Mouse (Mus musculus) MEL (cell line): Measurements from ENCODE around the gene Rnf220. TPM values are rescaled to one million over a fixed set of nuclear protein-coding genes. Genes with fewer than 3 reads are reported as not detected.

Source experiments
- DNase-seq: peaks from one replicate; pipeline ENCODE4 v3.0.0; 2011; ENCODE audit warnings: low read depth, low spot score
- H3K27ac ChIP-seq: 2 replicates; pipeline ENCODE4 v1.5.1; 2012; ENCODE audit warnings: low read depth, mild to moderate bottlenecking, control low read depth, low read length, moderate library complexity; ENCODE audit not compliant: control insufficient read depth
- H3K27me3 ChIP-seq, 2 experiments: fragments of 150-350 bp in 1 of 2; sonication (generic) in 1 of 2; 2 replicates each; pipeline ENCODE4 v1.6.1; 2012; ENCODE audit warnings: low read length in 2 of 2, mild to moderate bottlenecking in 2 of 2, improper control_type of control experiment in 1 of 2, moderate library complexity in 1 of 2; ENCODE audit not compliant: insufficient read depth in 2 of 2, control insufficient read depth in 1 of 2
- H3K36me3 ChIP-seq, 2 experiments: 2 replicates each; pipeline ENCODE4 v1.6.1; 2012 to 2014; ENCODE audit warnings: low read length in 2 of 2, improper control_type of control experiment in 1 of 2, inconsistent platforms in 1 of 2, mild to moderate bottlenecking in 1 of 2; ENCODE audit not compliant: insufficient read depth in 2 of 2, control insufficient read depth in 1 of 2
- H3K4me1 ChIP-seq, 2 experiments: fragments of 150-350 bp in 1 of 2; sonication (generic) in 1 of 2; 2 replicates each; pipeline ENCODE4 v1.6.1; 2012; ENCODE audit warnings: low read length in 2 of 2, improper control_type of control experiment in 1 of 2, mild to moderate bottlenecking in 1 of 2; ENCODE audit not compliant: insufficient read depth in 2 of 2, control insufficient read depth in 1 of 2
- H3K4me3 ChIP-seq, 2 experiments: fragments of 150-350 bp in 1 of 2; sonication (generic) in 1 of 2; 2 replicates each; pipeline ENCODE4 v1.5.1; 2012; ENCODE audit warnings: low read depth in 2 of 2, low read length in 2 of 2, mild to moderate bottlenecking in 2 of 2, moderate library complexity in 2 of 2, control low read depth in 1 of 2, improper control_type of control experiment in 1 of 2; ENCODE audit not compliant: control insufficient read depth in 1 of 2, insufficient read depth in 1 of 2
- H3K79me2 ChIP-seq: 2 replicates; pipeline ENCODE4 v1.6.1; 2012; ENCODE audit warnings: mild to moderate bottlenecking, low read length, moderate library complexity; ENCODE audit not compliant: control insufficient read depth, poor library complexity, insufficient read depth
- H3K9ac ChIP-seq: 2 replicates; pipeline ENCODE4 v1.6.1; 2012; ENCODE audit warnings: low read depth, mild to moderate bottlenecking, control low read depth, low read length, moderate library complexity; ENCODE audit not compliant: control insufficient read depth, poor library complexity, severe bottlenecking
- H3K9me3 ChIP-seq: fragments of 150-350 bp; sonication (generic); replicated peaks from 2 replicates; pipeline ENCODE4 v1.6.1; 2012; ENCODE audit warnings: mild to moderate bottlenecking, low read length, improper control_type of control experiment, moderate library complexity; ENCODE audit not compliant: insufficient read depth
- BHLHE40 ChIP-seq: IDR thresholded peaks from 2 replicates; pipeline ENCODE4 v1.6.1; 2012; ENCODE audit warnings: low read depth, mild to moderate bottlenecking, inconsistent platforms, low read length, improper control_type of control experiment, borderline replicate concordance
- CHD2 ChIP-seq: IDR thresholded peaks from 2 replicates; pipeline ENCODE4 v1.6.1; 2011; ENCODE audit warnings: low read length, improper control_type of control experiment
- CTCF ChIP-seq, 3 experiments: IDR thresholded peaks in 2 of 3; conservative IDR thresholded peaks in 1 of 3; 2 replicates each; pipeline ENCODE4 v1.5.1; 2011 to 2012; ENCODE audit warnings: low read length in 3 of 3, low read depth in 2 of 3, mild to moderate bottlenecking in 2 of 3, improper control_type of control experiment in 1 of 3, inconsistent platforms in 1 of 3, mixed read lengths in 1 of 3, moderate library complexity in 1 of 3; ENCODE audit not compliant: control insufficient read depth in 1 of 3, insufficient read depth in 1 of 3, poor library complexity in 1 of 3, severe bottlenecking in 1 of 3
- ELF1 ChIP-seq: IDR thresholded peaks from 2 replicates; pipeline ENCODE4 v1.6.1; 2014; ENCODE audit warnings: low read depth, mild to moderate bottlenecking, inconsistent platforms, low read length, improper control_type of control experiment, moderate library complexity
- EP300 ChIP-seq, 2 experiments: IDR thresholded peaks; 2 replicates each; pipeline ENCODE4 v1.6.1; 2011; ENCODE audit warnings: improper control_type of control experiment in 2 of 2, low read length in 2 of 2, low read depth in 1 of 2, mild to moderate bottlenecking in 1 of 2
- GABPA ChIP-seq: IDR thresholded peaks from 2 replicates; pipeline ENCODE4 v1.6.1; 2012; ENCODE audit warnings: low read depth, mild to moderate bottlenecking, inconsistent platforms, low read length, improper control_type of control experiment, moderate library complexity
- JUND ChIP-seq: IDR thresholded peaks from 2 replicates; pipeline ENCODE4 v1.6.1; 2011; ENCODE audit warnings: low read depth, mild to moderate bottlenecking, improper control_type of control experiment, low read length
- KAT2A ChIP-seq: conservative IDR thresholded peaks from 2 replicates; pipeline ENCODE4 v1.6.1; 2012; ENCODE audit warnings: low read depth, low read length, improper control_type of control experiment, inconsistent platforms
- MAFK ChIP-seq: IDR thresholded peaks from 2 replicates; pipeline ENCODE4 v1.6.1; 2011; ENCODE audit warnings: low read depth, mild to moderate bottlenecking, low read length, improper control_type of control experiment, borderline replicate concordance
- MAX ChIP-seq: IDR thresholded peaks from 2 replicates; pipeline ENCODE4 v1.6.1; 2011; ENCODE audit warnings: low read length, improper control_type of control experiment
- MAZ ChIP-seq: IDR thresholded peaks from 2 replicates; pipeline ENCODE4 v1.6.1; 2012; ENCODE audit warnings: low read depth, mild to moderate bottlenecking, inconsistent platforms, low read length, improper control_type of control experiment
- MEF2A ChIP-seq: IDR thresholded peaks from 2 replicates; pipeline ENCODE4 v1.6.1; 2014; ENCODE audit warnings: low read depth, mild to moderate bottlenecking, inconsistent platforms, low read length, improper control_type of control experiment; ENCODE audit not compliant: poor library complexity, insufficient replicate concordance, severe bottlenecking; ENCODE audit errors: extremely low read depth
- MXI1 ChIP-seq: IDR thresholded peaks from 2 replicates; pipeline ENCODE4 v1.6.1; 2011; ENCODE audit warnings: mild to moderate bottlenecking, low read depth, low read length, improper control_type of control experiment
- NELFE ChIP-seq: IDR thresholded peaks from 2 replicates; pipeline ENCODE4 v1.6.1; 2011; ENCODE audit warnings: low read depth, low read length, improper control_type of control experiment
- NRF1 ChIP-seq: IDR thresholded peaks from 2 replicates; pipeline ENCODE4 v1.6.1; 2014; ENCODE audit warnings: low read depth, mild to moderate bottlenecking, inconsistent platforms, low read length, improper control_type of control experiment, moderate library complexity; ENCODE audit not compliant: poor library complexity, insufficient read depth, severe bottlenecking
- POLR2AphosphoS5 ChIP-seq: IDR thresholded peaks from 2 replicates; pipeline ENCODE4 v1.6.1; 2012; ENCODE audit warnings: low read depth, borderline replicate concordance, mild to moderate bottlenecking, inconsistent platforms, low read length, moderate library complexity, mixed read lengths
- RAD21 ChIP-seq: IDR thresholded peaks from 2 replicates; pipeline ENCODE4 v1.6.1; 2011; ENCODE audit warnings: mild to moderate bottlenecking, low read depth, low read length, improper control_type of control experiment
- RCOR1 ChIP-seq: IDR thresholded peaks from 2 replicates; pipeline ENCODE4 v1.6.1; 2012; ENCODE audit warnings: low read depth, mild to moderate bottlenecking, inconsistent platforms, low read length, improper control_type of control experiment
- SIN3A ChIP-seq: IDR thresholded peaks from 2 replicates; pipeline ENCODE4 v1.6.1; 2012; ENCODE audit warnings: low read length, improper control_type of control experiment, inconsistent platforms
- UBTF ChIP-seq: IDR thresholded peaks from 2 replicates; pipeline ENCODE4 v1.6.1; 2012; ENCODE audit warnings: low read depth, mild to moderate bottlenecking, inconsistent platforms, low read length, improper control_type of control experiment, moderate library complexity, borderline replicate concordance; ENCODE audit not compliant: insufficient read depth
- USF1 ChIP-seq: IDR thresholded peaks from 2 replicates; pipeline ENCODE4 v1.6.1; 2014; ENCODE audit warnings: low read depth, mild to moderate bottlenecking, inconsistent platforms, low read length, improper control_type of control experiment, moderate library complexity
- ZKSCAN1 ChIP-seq: IDR thresholded peaks from 2 replicates; pipeline ENCODE4 v1.6.1; 2012; ENCODE audit warnings: low read depth, mild to moderate bottlenecking, inconsistent platforms, low read length, improper control_type of control experiment, moderate library complexity
- ZMIZ1 ChIP-seq: IDR thresholded peaks from 2 replicates; pipeline ENCODE4 v1.6.1; 2012; ENCODE audit warnings: low read depth, mild to moderate bottlenecking, inconsistent platforms, low read length, improper control_type of control experiment, moderate library complexity
- ZNF384 ChIP-seq: IDR thresholded peaks from 2 replicates; pipeline ENCODE4 v1.6.1; 2012; ENCODE audit warnings: low read depth, mild to moderate bottlenecking, inconsistent platforms, low read length, improper control_type of control experiment
- polyA plus RNA-seq, 2 experiments: library from polyadenylated mRNA; stranded (reverse) in 1 of 2; unstranded in 1 of 2; fragments of >175 nt in 1 of 2; fragments of >200 nt in 1 of 2; gene quantifications; 2 replicates each; pipeline versions ENCODE4 v1.2.1 to v1.2.4; 2012; ENCODE audit warnings: low replicate concordance in 2 of 2, low read depth in 1 of 2; ENCODE audit not compliant: insufficient read length in 2 of 2, insufficient read depth in 1 of 2, missing spikeins in 1 of 2
- total RNA-seq: library from RNA; depleted of rRNA; stranded (reverse); fragments of 300-350 nt; gene quantifications from 2 replicates; pipeline ENCODE4 v1.2.3, GENCODE M21; 2012

Gene Rnf220
- total and polyA plus RNA-seq, 3 experiments, result 121 to 201 TPM; not detected in 1

GRCm38 (mm10) chr4:117540571-117540970, 43.7 kb upstream of the Rnf220 start:
- Histone ChIP-seq H3K4me3 (no peak overlapping the region), H3K9me3 (no peaks in the 10 kb centered on the region), H3K79me2 (no peaks in the 10 kb centered on the region), H3K27ac (no peak overlapping the region), H3K9ac (no peak overlapping the region), H3K36me3 (peaks cover 0 to 15% of the 10 kb centered on the region in 2 experiments; a peak in 2 of 4 replicates), H3K4me1 (peaks cover 7 to 21% of the 10 kb centered on the region in 2 experiments), H3K27me3 (0 out of 4 replicates have a peak, but pooled peaks cover 0 to 1% of the 10 kb centered on the region in 2 experiments)
- no peak for TF ChIP-seq USF1
- TF ChIP-seq NELFE, result no peak
- TF ChIP-seq GABPA, result no peak
- TF ChIP-seq UBTF, result no peak
- TF ChIP-seq RCOR1, result no peak
- TF ChIP-seq ELF1, result no peak
- no peak for TF ChIP-seq SIN3A
- no peak for TF ChIP-seq BHLHE40
- TF ChIP-seq ZNF384, result no peak
- no peak for TF ChIP-seq EP300 (IDR thresholded peaks at IDR 0.05; ENCODE audit: low read depth in 1 of 2, low read length in 2 of 2)
- TF ChIP-seq RAD21, result no peak
- no peak for DNase-seq

DNA sequence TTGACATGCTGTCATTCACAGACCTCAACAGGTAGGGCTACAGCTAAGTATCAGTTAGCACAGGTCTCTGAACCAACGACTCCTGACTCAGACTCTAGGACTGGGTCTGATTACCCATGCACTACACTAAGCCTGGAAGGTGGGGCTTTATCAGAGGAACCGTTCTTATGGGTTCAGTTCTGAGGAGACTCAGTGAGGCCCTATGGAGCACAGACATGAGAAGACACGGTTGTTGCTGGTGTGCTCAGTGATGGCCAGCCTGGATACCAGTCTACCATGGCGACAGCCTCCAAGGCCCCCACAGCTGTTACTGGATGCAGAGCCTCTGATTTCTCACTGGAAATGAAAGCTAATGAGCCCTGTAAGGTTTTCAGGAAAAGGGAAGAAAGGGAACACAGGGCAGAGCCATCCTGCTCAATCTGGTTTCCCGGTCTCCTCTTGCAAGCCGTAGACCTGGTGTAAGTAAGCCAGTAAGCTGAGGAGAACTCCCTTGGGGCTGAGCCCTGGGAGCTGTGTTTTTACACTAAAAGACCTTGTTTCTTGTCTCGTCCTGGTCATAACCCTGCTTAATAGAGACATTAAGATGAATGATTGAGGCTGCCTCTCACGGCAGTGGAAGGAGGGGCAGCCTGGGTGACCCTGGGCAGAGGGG, 42.6 kb upstream of the Rnf220 start:
- no peak overlapping the region for H3K9ac ChIP-seq
- 0 out of 4 replicates have a peak, but pooled peaks cover 0 to 1% of the 10 kb centered on the region in 2 experiments for H3K27me3 ChIP-seq
- no peak for DNase-seq

More for the DNA sequence above, 42.6 kb upstream of the Rnf220 start:
- TF ChIP-seq NRF1 (no peak), ZMIZ1 (no peak), POLR2AphosphoS5 (no peak), ZKSCAN1 (no peak), EP300 (IDR thresholded peaks at IDR 0.05; ENCODE audit: low read depth in 1 of 2, low read length in 2 of 2) (no peak), CHD2 (no peak), RCOR1 (no peak), KAT2A (no peak), MXI1 (no peak), NELFE (no peak), MAZ (no peak), JUND (no peak), SIN3A (no peak), MAFK (no peak), MEF2A (no peak), USF1 (no peak), MAX (no peak), CTCF (IDR thresholded peaks at IDR 0.05 in 2 of 3, conservative IDR thresholded peaks at IDR 0.05 in 1 of 3; ENCODE audit: control insufficient read depth in 1 of 3, insufficient read depth in 1 of 3, low read depth in 2 of 3, low read length in 3 of 3, poor library complexity in 1 of 3, severe bottlenecking in 1 of 3) (no peak)
- Histone ChIP-seq H3K27ac (no peak overlapping the region), H3K4me3 (no peak overlapping the region), H3K79me2 (no peaks in the 10 kb centered on the region), H3K4me1 (peaks cover 7 to 24% of the 10 kb centered on the region in 2 experiments), H3K9me3 (no peaks in the 10 kb centered on the region), H3K36me3 (peaks cover 0 to 15% of the 10 kb centered on the region in 2 experiments; a peak in 2 of 4 replicates)
